Mouse (Mus musculus) CH12.LX (cell line): ENCODE results near the gene Gga1. TPM values are rescaled to one million over a fixed set of nuclear protein-coding genes. Genes with fewer than 3 reads are reported as not detected.

Experiments used
- DNase-seq: peaks from one replicate; pipeline ENCODE4 v3.0.0-alpha.2; 2013; ENCODE audit errors: extremely low read depth
- H3K27ac ChIP-seq: 2 replicates; pipeline ENCODE4 v1.5.1; 2012; ENCODE audit warnings: low read depth, mild to moderate bottlenecking, control low read depth, moderate library complexity; ENCODE audit not compliant: insufficient read depth
- H3K27me3 ChIP-seq: replicated peaks from 2 replicates; pipeline ENCODE3; 2012; ENCODE audit warnings: inconsistent platforms
- H3K36me3 ChIP-seq, 2 experiments: replicated peaks in 1 of 2; 2 replicates each; pipeline versions ENCODE3 to v1.6.1; 2012; ENCODE audit warnings: inconsistent platforms in 1 of 2, low read length in 1 of 2, mild to moderate bottlenecking in 1 of 2, mixed read lengths in 1 of 2, moderate library complexity in 1 of 2; ENCODE audit not compliant: control insufficient read depth in 1 of 2, insufficient read depth in 1 of 2
- H3K4me1 ChIP-seq, 2 experiments: 2 replicates each; pipeline ENCODE4 v1.6.1; 2012; ENCODE audit warnings: inconsistent platforms in 1 of 2, moderate library complexity in 1 of 2; ENCODE audit not compliant: insufficient read depth in 2 of 2, control insufficient read depth in 1 of 2
- H3K4me2 ChIP-seq: 2 replicates; pipeline ENCODE4 v1.6.1; 2012; ENCODE audit warnings: low read depth, mild to moderate bottlenecking, control low read depth; ENCODE audit not compliant: poor library complexity, insufficient read depth, severe bottlenecking
- H3K4me3 ChIP-seq, 3 experiments: fragments of 150-350 bp in 1 of 3; sonication (generic) in 1 of 3; replicated peaks in 1 of 3; 2 replicates each; pipeline versions ENCODE3 to v1.5.1; 2011 to 2012; ENCODE audit warnings: low read depth in 2 of 3, low read length in 2 of 3, mild to moderate bottlenecking in 2 of 3, moderate library complexity in 2 of 3, control low read depth in 1 of 3, improper control_type of control experiment in 1 of 3, inconsistent platforms in 1 of 3, mixed read lengths in 1 of 3; ENCODE audit not compliant: poor library complexity in 1 of 3
- H3K79me2 ChIP-seq: replicated peaks from 2 replicates; pipeline ENCODE4 v1.6.1; 2012; ENCODE audit warnings: mild to moderate bottlenecking, moderate library complexity; ENCODE audit not compliant: control insufficient read depth, poor library complexity, insufficient read depth, severe bottlenecking; ENCODE audit errors: extremely low read depth
- H3K9ac ChIP-seq: 2 replicates; pipeline ENCODE4 v1.6.1; 2012; ENCODE audit warnings: low read depth, mild to moderate bottlenecking, control low read depth, moderate library complexity; ENCODE audit not compliant: insufficient read depth
- H3K9me3 ChIP-seq: replicated peaks from 2 replicates; pipeline ENCODE3; 2012; ENCODE audit warnings: low read length, inconsistent platforms, mixed read lengths
- BHLHE40 ChIP-seq: IDR thresholded peaks from 2 replicates; pipeline ENCODE4 v1.6.1; 2011; ENCODE audit warnings: mild to moderate bottlenecking, low read depth, low read length, improper control_type of control experiment
- CHD1 ChIP-seq: IDR thresholded peaks from 2 replicates; pipeline ENCODE4 v1.6.1; 2012; ENCODE audit warnings: low read depth, low read length, improper control_type of control experiment, inconsistent platforms
- CHD2 ChIP-seq: IDR thresholded peaks from 2 replicates; pipeline ENCODE4 v1.6.1; 2011; ENCODE audit warnings: low read length, improper control_type of control experiment
- CTCF ChIP-seq, 2 experiments: IDR thresholded peaks in 1 of 2; conservative IDR thresholded peaks in 1 of 2; 2 replicates each; pipeline ENCODE4 v1.5.1; 2011 to 2012; ENCODE audit warnings: low read depth in 2 of 2, low read length in 2 of 2, improper control_type of control experiment in 1 of 2, inconsistent platforms in 1 of 2, mild to moderate bottlenecking in 1 of 2, moderate library complexity in 1 of 2
- E2F4 ChIP-seq: IDR thresholded peaks from 2 replicates; pipeline ENCODE4 v1.6.1; 2011; ENCODE audit warnings: low read depth, low read length, improper control_type of control experiment; ENCODE audit not compliant: insufficient replicate concordance
- ETS1 ChIP-seq: conservative IDR thresholded peaks from 2 replicates; pipeline ENCODE4 v1.6.1; 2012; ENCODE audit warnings: low read depth, mild to moderate bottlenecking, inconsistent platforms, low read length, improper control_type of control experiment, moderate library complexity
- GABPA ChIP-seq: IDR thresholded peaks from 2 replicates; pipeline ENCODE4 v1.6.1; 2012; ENCODE audit warnings: low read depth, low read length, improper control_type of control experiment, inconsistent platforms; ENCODE audit not compliant: insufficient replicate concordance
- JUND ChIP-seq: conservative IDR thresholded peaks from 2 replicates; pipeline ENCODE4 v1.6.1; 2011; ENCODE audit warnings: low read depth, low read length, improper control_type of control experiment
- KAT2A ChIP-seq: IDR thresholded peaks from 2 replicates; pipeline ENCODE4 v1.6.1; 2012; ENCODE audit warnings: low read length, improper control_type of control experiment, inconsistent platforms; ENCODE audit not compliant: insufficient replicate concordance
- MAX ChIP-seq: IDR thresholded peaks from 2 replicates; pipeline ENCODE4 v1.6.1; 2011; ENCODE audit warnings: low read length, improper control_type of control experiment
- MAZ ChIP-seq: IDR thresholded peaks from 2 replicates; pipeline ENCODE4 v1.6.1; 2012; ENCODE audit warnings: low read depth, mild to moderate bottlenecking, inconsistent platforms, low read length, improper control_type of control experiment, moderate library complexity
- MEF2A ChIP-seq: IDR thresholded peaks from 2 replicates; pipeline ENCODE4 v1.6.1; 2014; ENCODE audit warnings: low read depth, mild to moderate bottlenecking, inconsistent platforms, low read length, improper control_type of control experiment, borderline replicate concordance
- MXI1 ChIP-seq: IDR thresholded peaks from 2 replicates; pipeline ENCODE4 v1.6.1; 2011; ENCODE audit warnings: mild to moderate bottlenecking, low read depth, low read length, improper control_type of control experiment
- NELFE ChIP-seq: IDR thresholded peaks from 2 replicates; pipeline ENCODE4 v1.6.1; 2011; ENCODE audit warnings: low read depth, low read length, improper control_type of control experiment
- NRF1 ChIP-seq: IDR thresholded peaks from 2 replicates; pipeline ENCODE4 v1.6.1; 2014; ENCODE audit warnings: low read depth, mild to moderate bottlenecking, inconsistent platforms, low read length, improper control_type of control experiment, moderate library complexity
- PAX5 ChIP-seq: IDR thresholded peaks from 2 replicates; pipeline ENCODE4 v1.6.1; 2012; ENCODE audit warnings: low read length, inconsistent platforms, mixed read lengths
- POLR2A ChIP-seq: IDR thresholded peaks from 2 replicates; pipeline ENCODE4 v1.6.1; 2011; ENCODE audit warnings: low read depth, mild to moderate bottlenecking, improper control_type of control experiment, low read length
- POLR2AphosphoS2 ChIP-seq: IDR thresholded peaks from 2 replicates; pipeline ENCODE4 v1.6.1; 2011; ENCODE audit warnings: low read depth, low read length, improper control_type of control experiment
- RAD21 ChIP-seq: IDR thresholded peaks from 2 replicates; pipeline ENCODE4 v1.6.1; 2011; ENCODE audit warnings: low read depth, mild to moderate bottlenecking, low read length, improper control_type of control experiment, moderate library complexity
- SMC3 ChIP-seq: IDR thresholded peaks from 2 replicates; pipeline ENCODE4 v1.6.1; 2011; ENCODE audit warnings: low read depth, low read length, improper control_type of control experiment
- TBP ChIP-seq: conservative IDR thresholded peaks from 2 replicates; pipeline ENCODE4 v1.6.1; 2011; ENCODE audit warnings: low read depth, low read length, improper control_type of control experiment
- USF1 ChIP-seq: IDR thresholded peaks from 2 replicates; pipeline ENCODE4 v1.6.1; 2014; ENCODE audit warnings: low read depth, mild to moderate bottlenecking, inconsistent platforms, low read length, improper control_type of control experiment
- ZC3H11A ChIP-seq: IDR thresholded peaks from 2 replicates; pipeline ENCODE4 v1.6.1; 2012; ENCODE audit warnings: low read depth, mild to moderate bottlenecking, inconsistent platforms, low read length, improper control_type of control experiment
- ZKSCAN1 ChIP-seq: IDR thresholded peaks from 2 replicates; pipeline ENCODE4 v1.6.1; 2012; ENCODE audit warnings: low read depth, inconsistent platforms, low read length, improper control_type of control experiment, borderline replicate concordance
- ZNF384 ChIP-seq: IDR thresholded peaks from 2 replicates; pipeline ENCODE4 v1.6.1; 2012; ENCODE audit warnings: low read depth, low read length, improper control_type of control experiment, inconsistent platforms
- dilution Hi-C: fragments of 300-500 bp; cut with MboI; formaldehyde crosslinking; loops from 2 replicates; pipeline ENCODE4 v1.14.3; 2020; ENCODE audit warnings: low sequenced_read_pairs; ENCODE audit not compliant: extremely low pct_unique_long_range_greater_than_20kb, extremely low pct_ligation_motif_present
- in situ Hi-C: fragments of 300-500 bp; cut with MboI; formaldehyde crosslinking; loops from 3 replicates; pipeline ENCODE4 v1.14.3; 2019; ENCODE audit warnings: low sequenced_read_pairs, low pct_ligation_motif_present, low pct_unique_long_range_greater_than_20kb, mixed read lengths
- polyA plus RNA-seq: library from polyadenylated mRNA; unstranded; fragments of >175 nt; gene quantifications from 2 replicates; pipeline ENCODE4 v1.2.1, GENCODE M21; 2012; ENCODE audit warnings: low read depth; ENCODE audit not compliant: insufficient read length
- total RNA-seq, 2 experiments: library from RNA; depleted of rRNA; stranded (reverse); fragments of 300-350 nt in 1 of 2; fragments of >200 nt in 1 of 2; gene quantifications; 2 replicates each; pipeline ENCODE4 v1.2.3; 2012 to 2014

Gene Gga1
- total and polyA plus RNA-seq, 3 experiments, result 5.7 to 24.5 (median 13.7) TPM

DNA sequence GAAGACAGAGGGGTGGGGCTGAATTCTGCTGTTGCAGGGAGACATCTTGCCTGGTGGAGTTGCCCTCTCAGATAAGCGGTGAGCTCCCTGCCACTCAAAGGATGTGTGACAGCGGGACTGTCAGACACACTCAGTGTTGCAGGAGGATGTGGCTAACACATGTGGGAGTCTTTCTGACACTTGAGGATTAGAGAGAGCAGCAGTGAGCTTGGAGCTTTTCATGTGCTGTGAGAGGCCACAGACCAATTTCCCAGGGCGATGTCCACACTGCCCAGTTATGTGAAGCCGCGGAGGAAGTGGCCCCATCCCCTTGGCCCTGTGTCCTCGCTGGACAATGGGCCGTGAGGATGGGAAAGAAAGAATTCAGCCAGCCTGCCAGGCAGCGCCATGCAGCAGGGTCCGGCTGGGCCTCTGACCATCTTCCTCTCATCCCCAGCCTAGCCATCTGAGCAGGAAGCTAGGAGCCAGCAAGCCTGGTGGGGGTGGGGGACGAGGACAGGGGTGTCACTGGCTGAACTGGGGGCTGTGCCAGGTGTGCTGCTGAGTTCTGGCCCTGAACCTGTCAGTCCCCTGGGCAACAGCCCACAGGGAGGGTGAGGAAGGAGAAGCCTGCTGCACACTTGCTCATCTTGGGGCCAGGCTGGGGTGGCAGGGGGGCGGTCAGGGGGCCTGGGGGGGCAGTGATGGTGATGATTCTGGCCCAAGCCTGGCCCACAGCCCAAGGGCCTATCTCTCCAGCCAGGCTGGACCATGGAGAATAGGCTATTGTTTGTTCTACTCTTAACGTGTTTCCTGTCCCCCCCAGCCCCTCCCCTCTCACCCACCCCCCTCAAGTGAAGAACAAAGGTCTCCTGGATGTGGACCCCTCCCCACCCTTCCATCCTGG is 41.5 kb upstream of the Gga1 start:
- dilution Hi-C loops (loop anchor here (25.0 kb wide), 1 partner anchor 98 kb away; no protein-coding TSS in a partner anchor), in situ Hi-C loops (no loop called here)
- Histone ChIP-seq H3K9me3 (peaks cover 6% of the 10 kb centered on the region), H3K27me3 (peaks cover 69% of the 10 kb centered on the region), H3K4me2 (no peak overlapping the region), H3K9ac (no peak overlapping the region), H3K27ac (no peak overlapping the region), H3K4me1 (no peaks in the 10 kb centered on the region), H3K79me2 (no peaks in the 10 kb centered on the region), H3K4me3 (no peak overlapping the region), H3K36me3 (no peaks in the 10 kb centered on the region)
- DNase-seq, result no peak
- TF ChIP-seq USF1, result no peak
- TF ChIP-seq PAX5, result no peak
- no peak for TF ChIP-seq BHLHE40
- TF ChIP-seq ETS1, result no peak
- TF ChIP-seq CHD1, result no peak
- TF ChIP-seq KAT2A, result no peak
- no peak for TF ChIP-seq ZNF384
- no peak for TF ChIP-seq NRF1
- no peak for TF ChIP-seq CHD2
- TF ChIP-seq GABPA, result no peak
- no peak for TF ChIP-seq POLR2AphosphoS2
- TF ChIP-seq RAD21, result no peak
- no peak for TF ChIP-seq MAX
- TF ChIP-seq SMC3, result no peak
- TF ChIP-seq ZC3H11A, result no peak
- TF ChIP-seq TBP, result no peak
- TF ChIP-seq MEF2A, result no peak

DNA sequence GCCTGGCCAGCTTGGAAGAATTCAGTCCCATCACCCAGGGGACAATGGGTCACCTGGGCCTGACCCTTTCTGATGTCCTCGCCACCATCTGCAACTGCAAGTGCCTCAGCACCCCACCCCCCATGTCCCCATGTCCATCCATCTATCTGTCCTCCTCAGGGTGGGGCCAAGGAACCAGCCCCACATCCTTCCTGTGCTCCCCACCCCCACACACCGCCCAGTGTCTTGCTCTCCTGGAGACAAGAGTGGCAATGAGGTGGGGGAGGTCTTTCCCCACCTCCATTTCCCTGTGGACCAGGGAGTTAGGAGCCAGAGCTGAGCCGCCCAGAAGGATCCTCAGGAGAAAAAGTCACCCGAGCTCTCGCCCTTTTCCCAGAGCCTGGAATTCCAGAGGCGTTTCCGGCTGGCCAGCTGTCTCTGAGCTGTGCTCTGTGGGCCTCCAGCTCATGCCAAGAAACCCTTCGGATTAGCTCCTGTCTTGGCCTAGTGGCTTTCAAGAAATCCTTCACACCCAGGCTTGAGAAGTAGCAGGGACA is 40.8 kb upstream of the Gga1 start:
- dilution Hi-C loops, result loop anchor here (25.0 kb wide), 1 partner anchor 99 kb away; no protein-coding TSS in a partner anchor
- no peak overlapping the region for H3K4me2 ChIP-seq
- H3K9me3 ChIP-seq, result peaks cover 6% of the 10 kb centered on the region
- no peaks in the 10 kb centered on the region for H3K4me1 ChIP-seq
- no peak overlapping the region for H3K4me3 ChIP-seq
- no peaks in the 10 kb centered on the region for H3K79me2 ChIP-seq
- no peak for DNase-seq
- H3K27me3 ChIP-seq, result peaks cover 71% of the 10 kb centered on the region
- H3K27ac ChIP-seq, result no peak overlapping the region
- no peak overlapping the region for H3K9ac ChIP-seq
- TF ChIP-seq NRF1 (no peak), KAT2A (no peak), SMC3 (no peak), RAD21 (no peak), POLR2A (no peak), CTCF (conservative IDR thresholded peaks at IDR 0.05 in 1 of 2, IDR thresholded peaks at IDR 0.05 in 1 of 2; ENCODE audit: low read depth in 2 of 2, low read length in 2 of 2) (no peak), ZC3H11A (no peak), NELFE (no peak), ZKSCAN1 (no peak), JUND (no peak), MEF2A (no peak), USF1 (no peak), BHLHE40 (no peak), E2F4 (no peak), MAZ (no peak), MXI1 (no peak)
- TF ChIP-seq, all 38 proteins: peak for 0
- H3K36me3 ChIP-seq, result no peaks in the 10 kb centered on the region
- in situ Hi-C loops, result no loop called here
